Comparison of ENCODE assay signal across 10 mouse cellular contexts in genomic region chr7:19932133-19932876, GRCm38 (mm10). TPM values are rescaled to one million over a fixed set of nuclear protein-coding genes. Genes with fewer than 3 reads are reported as not detected.
DNase-seq lines count a peak whose midpoint lies in the region; ATAC-seq and TF ChIP-seq lines count a peak whose summit lies in the region.
"Had no signal": no experiment of that assay in that cellular context is flagged by ENCODE, and none has a peak within 500 bp of the region (broad histone marks: within the 10 kb centered on the region; RNA-seq: fewer than 3 reads in every experiment).

No protein-coding gene starts in this region.

- peak overlapping the region; percentile 49 for H3K4me2 ChIP-seq in midbrain, embryonic 12.5 days (replicated peaks)

- TF ChIP-seq EP300 in heart, adult 2 months (IDR thresholded peaks at IDR 0.05; ENCODE audit: insufficient read depth, low read depth, low read length): no peak

- no peaks in the 10 kb centered on the region for H3K9me3 ChIP-seq in midbrain, embryonic 12.5 days
- H3K9me3 ChIP-seq: liver, embryonic 15.5 days had no signal

- TF ChIP-seq POLR2A in heart, adult 2 months (IDR thresholded peaks at IDR 0.05; ENCODE audit: insufficient read depth, low read depth, low read length): no peak

- peak; percentile 80 for ATAC-seq in activated CD4-positive, CD25-positive, alpha-beta regulatory T cell, adult 4 months
- ATAC-seq in midbrain, embryonic 12.5 days (ENCODE audit: low FRiP score, low read depth): 0 out of 2 replicates have a peak, but pooled peaks have one; percentile 39

- H3K4me3 ChIP-seq in heart, adult 2 months: no peak overlapping the region
- no peak overlapping the region for H3K4me3 ChIP-seq in midbrain, embryonic 12.5 days
- H3K4me3 ChIP-seq: erythroblast, embryonic 14.5 days; liver, embryonic 15.5 days had no signal

- no peak for DNase-seq in heart, adult 2 months
- no peak for DNase-seq in heart, adult 9 months (ENCODE audit: low spot score in 2 of 2)
- DNase-seq in 416B (ENCODE audit: low read depth): peak; percentile 80
- no peak for DNase-seq in urinary bladder, adult 18-20 months (ENCODE audit: low spot score in 2 of 2)
- no peak for DNase-seq in layer of hippocampus, postnatal 10 days (ENCODE audit: low spot score in 2 of 2)
- DNase-seq in left cerebral cortex, adult 8-10 months (ENCODE audit: low spot score in 2 of 2): no peak

- no peak for TF ChIP-seq CTCF in heart, adult 2 months (IDR thresholded peaks at IDR 0.05)

- no peaks in the 10 kb centered on the region for H3K27me3 ChIP-seq in heart, adult 2 months (ENCODE audit: control insufficient read depth, insufficient read depth, low read length)
- no peaks in the 10 kb centered on the region; the same call in 1 of the 2 replicates for H3K27me3 ChIP-seq in midbrain, embryonic 12.5 days

- no peaks in the 10 kb centered on the region for H3K79me2 ChIP-seq in heart, adult 2 months (replicated peaks; ENCODE audit: control insufficient read depth, insufficient read depth, low read length)

- peaks cover 15% of the 10 kb centered on the region for H3K4me1 ChIP-seq in heart, adult 2 months (ENCODE audit: control insufficient read depth, insufficient read depth, low read length)
- H3K4me1 ChIP-seq in midbrain, embryonic 12.5 days: peaks cover 5% of the 10 kb centered on the region; the same call in 1 of the 2 replicates

- no peak overlapping the region for H3K9ac ChIP-seq in heart, adult 2 months (ENCODE audit: low read depth, low read length)
- no peak overlapping the region for H3K9ac ChIP-seq in midbrain, embryonic 12.5 days (replicated peaks)
- H3K9ac ChIP-seq: liver, embryonic 15.5 days had no signal

- H3K27ac ChIP-seq in heart, adult 2 months: peak overlapping the region; percentile 5; the same call in 1 of the 2 replicates
- no peak overlapping the region for H3K27ac ChIP-seq in midbrain, embryonic 12.5 days (replicated peaks)
- H3K27ac ChIP-seq: liver, embryonic 15.5 days had no signal

- no peaks in the 10 kb centered on the region for H3K36me3 ChIP-seq in heart, adult 2 months (ENCODE audit: control insufficient read depth, insufficient read depth, low read length)
- no peaks in the 10 kb centered on the region for H3K36me3 ChIP-seq in midbrain, embryonic 12.5 days
- H3K36me3 ChIP-seq: liver, embryonic 15.5 days had no signal

- intact Hi-C loops in heart, adult 2 months (cut with DNase I): no loop called here

- 34% methylated on average over 13 of the region's 13 CpGs for WGBS in heart, adult 2 months
- WGBS in midbrain, embryonic 12.5 days: 26% methylated on average over 13 of the region's 13 CpGs

RNA-seq across cellular contexts. Expression of gene Pvr, which starts 11.3 kb away (rescaled TPM):
- total RNA-seq in heart, adult 2 months (2021): 10 to 100 TPM; 20.1 to 24.5 TPM
- 18.1 and 34.0 TPM in 2 replicates for polyA plus RNA-seq in heart, adult 2 months (2012; rRNA removed)
- 10 to 100 TPM; 17.4 to 24.1 TPM for polyA plus RNA-seq in activated CD4-positive, CD25-positive, alpha-beta regulatory T cell, adult 4 months (2017; shearing (Covaris generic))
- 3.4 and 3.7 TPM in 2 replicates for polyA plus RNA-seq in midbrain, embryonic 12.5 days (2016; fragmentation: Nextera tagmentation; extraction: Ambion mirVana)
- 10 to 100 TPM; 11.9 TPM for total RNA-seq in layer of hippocampus, postnatal 10 days (2021)
- total RNA-seq in left cerebral cortex, adult 8-10 months (2022): 10 to 100 TPM in 2 of 4 experiments, 1 to 10 TPM in 2; 7.0 to 12.4 (median 10.5) TPM

RNA-seq across cellular contexts. Expression of gene Igsf23, which starts 18.3 kb away (rescaled TPM):
- total RNA-seq in heart, adult 2 months (2021): 1 to 10 TPM; 1.9 to 2.9 TPM
- polyA plus RNA-seq in heart, adult 2 months (2012; rRNA removed): 8.6 and 9.9 TPM in 2 replicates
- 1 to 10 TPM; 7.5 to 8.9 TPM for polyA plus RNA-seq in activated CD4-positive, CD25-positive, alpha-beta regulatory T cell, adult 4 months (2017; shearing (Covaris generic))
- polyA plus RNA-seq in midbrain, embryonic 12.5 days (2016; fragmentation: Nextera tagmentation; extraction: Ambion mirVana): not detected in 2 replicates
- total RNA-seq in layer of hippocampus, postnatal 10 days (2021): not detected
- total RNA-seq in left cerebral cortex, adult 8-10 months (2022): not detected
- polyA plus RNA-seq: erythroblast, embryonic 14.5 days had no signal

RNA-seq across cellular contexts. Expression of gene Ceacam20, which starts 32.9 kb away (rescaled TPM):
- not detected for total RNA-seq in heart, adult 2 months (2021)
- polyA plus RNA-seq in heart, adult 2 months (2012; rRNA removed): not detected in 2 replicates
- polyA plus RNA-seq in activated CD4-positive, CD25-positive, alpha-beta regulatory T cell, adult 4 months (2017; shearing (Covaris generic)): not detected
- not detected in 2 replicates for polyA plus RNA-seq in midbrain, embryonic 12.5 days (2016; fragmentation: Nextera tagmentation; extraction: Ambion mirVana)
- total RNA-seq in layer of hippocampus, postnatal 10 days (2021): not detected
- total RNA-seq in left cerebral cortex, adult 8-10 months (2022): not detected
- polyA plus RNA-seq: erythroblast, embryonic 14.5 days; liver, embryonic 15.5 days had no signal

RNA-seq across cellular contexts. Expression of gene Ceacam19, which starts 44.5 kb away (rescaled TPM):
- total RNA-seq in heart, adult 2 months (2021): not detected
- polyA plus RNA-seq in heart, adult 2 months (2012; rRNA removed): not detected in 2 replicates
- polyA plus RNA-seq in activated CD4-positive, CD25-positive, alpha-beta regulatory T cell, adult 4 months (2017; shearing (Covaris generic)): not detected
- polyA plus RNA-seq in midbrain, embryonic 12.5 days (2016; fragmentation: Nextera tagmentation; extraction: Ambion mirVana): not detected in 2 replicates
- total RNA-seq in layer of hippocampus, postnatal 10 days (2021): not detected
- total RNA-seq in left cerebral cortex, adult 8-10 months (2022): not detected
- polyA plus RNA-seq: erythroblast, embryonic 14.5 days; liver, embryonic 15.5 days had no signal

RNA-seq across cellular contexts. Expression of gene Nlrp9b, which starts 59.0 kb away (rescaled TPM):
- total RNA-seq in heart, adult 2 months (2021): not detected
- not detected in 2 replicates for polyA plus RNA-seq in heart, adult 2 months (2012; rRNA removed)
- polyA plus RNA-seq in activated CD4-positive, CD25-positive, alpha-beta regulatory T cell, adult 4 months (2017; shearing (Covaris generic)): not detected
- polyA plus RNA-seq in midbrain, embryonic 12.5 days (2016; fragmentation: Nextera tagmentation; extraction: Ambion mirVana): not detected in 2 replicates
- not detected for total RNA-seq in layer of hippocampus, postnatal 10 days (2021)
- total RNA-seq in left cerebral cortex, adult 8-10 months (2022): not detected
- polyA plus RNA-seq: erythroblast, embryonic 14.5 days; liver, embryonic 15.5 days had no signal
